Mouse (Mus musculus): Measurements from ENCODE around the gene Krt80.

The Krt80 gene

GRCm38 (mm10) chr15:101317814-101318500 lies 52.0 kb downstream of the Krt80 start:
- no peak for DNase-seq (ENCODE audit: low spot score in 2 of 2)

GRCm38 (mm10) chr15:101316913-101317813 lies 52.8 kb downstream of the Krt80 start:
- no peak for DNase-seq (ENCODE audit: low spot score in 2 of 2)

DNA sequence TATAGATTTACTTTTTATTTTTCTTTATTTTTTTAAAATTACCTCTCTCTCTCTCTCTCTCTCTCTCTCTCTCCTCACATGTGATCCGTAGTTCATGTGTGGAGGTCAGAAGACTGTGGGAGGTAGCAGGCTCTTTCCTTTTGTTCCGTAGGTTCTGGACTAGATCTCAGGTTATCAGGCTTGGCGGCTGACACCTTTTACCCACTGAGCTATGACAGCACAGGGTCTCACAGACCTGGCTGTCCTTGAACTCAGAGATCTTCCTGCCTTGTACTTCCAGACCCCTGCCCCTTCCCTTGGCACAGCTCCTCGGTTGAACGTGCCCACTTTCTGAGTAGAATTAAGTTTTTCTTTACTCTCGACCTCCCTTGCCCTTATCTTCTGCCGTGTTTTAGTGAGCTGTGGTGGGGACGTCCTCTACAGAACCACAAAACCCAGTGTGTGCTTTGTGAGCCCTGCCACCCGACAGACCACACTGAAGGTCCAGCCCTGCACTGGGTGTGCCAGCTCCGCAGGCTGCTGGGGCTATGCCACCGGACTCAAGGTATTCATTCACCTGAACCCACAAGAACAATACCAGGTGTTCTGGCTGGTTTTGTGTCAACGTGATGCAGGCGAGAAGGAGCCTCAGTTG lies 53.6 kb downstream of the Krt80 start:
- no peak for DNase-seq (ENCODE audit: low spot score in 2 of 2)

DNA sequence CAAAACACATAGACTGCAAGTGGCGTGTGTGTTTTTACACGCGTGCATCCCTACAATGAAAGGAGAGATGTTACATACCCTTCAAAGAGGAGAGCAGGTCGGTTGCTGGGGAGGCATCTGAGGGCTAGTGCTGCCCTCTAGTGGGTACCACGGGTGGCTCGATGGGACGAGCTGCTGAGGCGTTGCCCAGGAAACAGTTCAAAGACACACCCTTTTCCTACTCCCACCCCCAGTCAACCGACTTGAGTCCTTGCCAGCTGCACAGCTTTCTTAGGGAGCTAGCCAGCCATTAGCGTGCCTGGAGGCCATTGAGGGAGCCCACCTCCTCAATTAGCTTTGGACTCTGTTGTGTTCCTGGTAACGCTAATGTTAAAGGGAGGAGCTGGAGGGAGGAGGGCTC lies 54.1 kb downstream of the Krt80 start:
- peak; percentile 83 to 90 for DNase-seq (ENCODE audit: low spot score in 2 of 2)

DNA sequence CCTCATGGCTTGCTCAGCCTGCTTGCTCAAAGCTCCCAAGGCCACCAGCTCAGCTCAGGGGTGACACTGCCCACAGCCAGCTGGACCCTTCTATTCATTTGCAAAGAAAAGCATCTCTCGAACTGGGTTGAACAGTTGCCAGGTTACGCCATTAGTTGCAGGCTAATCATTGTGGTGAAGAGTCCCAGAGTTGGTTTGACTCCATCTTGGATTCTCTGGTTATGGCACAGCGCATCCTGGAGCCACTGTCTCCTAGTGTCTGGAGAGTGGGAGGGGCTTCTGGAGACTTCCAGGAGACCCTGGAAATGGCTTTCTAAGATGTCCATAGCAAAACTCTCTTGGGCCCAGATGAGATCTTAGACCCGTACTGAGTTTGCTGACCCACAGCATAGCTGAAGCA lies 54.6 kb downstream of the Krt80 start:
- no peak for DNase-seq (ENCODE audit: low spot score in 2 of 2)

GRCm38 (mm10) chr15:101312006-101312405 lies 58.0 kb downstream of the Krt80 start:
- no peak for DNase-seq (ENCODE audit: low spot score in 2 of 2)

DNA sequence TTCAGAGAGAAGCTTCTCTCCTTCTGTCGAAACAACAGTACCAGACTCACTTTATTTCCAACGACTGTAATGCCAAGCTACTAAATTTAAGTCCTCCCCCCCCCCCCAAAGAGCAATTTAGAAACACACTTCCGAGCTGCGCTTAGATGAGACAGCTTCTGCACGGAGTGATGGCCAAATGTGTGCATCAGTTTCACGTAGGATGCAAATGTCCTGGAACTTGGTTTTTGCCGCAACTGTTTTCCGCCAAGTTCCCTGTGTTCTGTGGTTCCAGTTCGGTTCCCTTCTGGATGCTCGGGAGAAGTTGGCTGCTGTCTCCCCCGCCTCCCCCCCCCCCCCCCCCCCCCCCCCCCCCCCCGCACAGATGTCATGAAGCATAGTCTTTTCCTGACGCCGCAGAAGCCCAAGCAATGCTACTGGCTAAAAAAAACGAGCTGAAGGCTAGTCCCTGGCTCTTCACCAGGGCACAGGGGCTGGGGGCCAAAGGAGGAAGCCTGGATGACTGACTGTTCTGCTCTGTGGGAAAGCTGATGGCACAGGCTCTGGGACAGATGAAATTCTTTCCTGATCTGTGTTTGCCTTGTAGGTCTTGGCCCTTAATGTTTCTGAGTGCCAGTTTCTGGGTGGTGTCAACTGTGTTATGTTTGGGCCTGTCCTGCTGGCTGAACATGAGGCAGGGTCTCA lies 58.7 kb downstream of the Krt80 start:
- DNase-seq (ENCODE audit: low spot score in 2 of 2), result no peak

- DNase-seq (ENCODE audit: low spot score in 2 of 2), result no peak
These were observed 60.5 kb downstream of the Krt80 start for GRCm38 (mm10) chr15:101309493-101309892.

DNA sequence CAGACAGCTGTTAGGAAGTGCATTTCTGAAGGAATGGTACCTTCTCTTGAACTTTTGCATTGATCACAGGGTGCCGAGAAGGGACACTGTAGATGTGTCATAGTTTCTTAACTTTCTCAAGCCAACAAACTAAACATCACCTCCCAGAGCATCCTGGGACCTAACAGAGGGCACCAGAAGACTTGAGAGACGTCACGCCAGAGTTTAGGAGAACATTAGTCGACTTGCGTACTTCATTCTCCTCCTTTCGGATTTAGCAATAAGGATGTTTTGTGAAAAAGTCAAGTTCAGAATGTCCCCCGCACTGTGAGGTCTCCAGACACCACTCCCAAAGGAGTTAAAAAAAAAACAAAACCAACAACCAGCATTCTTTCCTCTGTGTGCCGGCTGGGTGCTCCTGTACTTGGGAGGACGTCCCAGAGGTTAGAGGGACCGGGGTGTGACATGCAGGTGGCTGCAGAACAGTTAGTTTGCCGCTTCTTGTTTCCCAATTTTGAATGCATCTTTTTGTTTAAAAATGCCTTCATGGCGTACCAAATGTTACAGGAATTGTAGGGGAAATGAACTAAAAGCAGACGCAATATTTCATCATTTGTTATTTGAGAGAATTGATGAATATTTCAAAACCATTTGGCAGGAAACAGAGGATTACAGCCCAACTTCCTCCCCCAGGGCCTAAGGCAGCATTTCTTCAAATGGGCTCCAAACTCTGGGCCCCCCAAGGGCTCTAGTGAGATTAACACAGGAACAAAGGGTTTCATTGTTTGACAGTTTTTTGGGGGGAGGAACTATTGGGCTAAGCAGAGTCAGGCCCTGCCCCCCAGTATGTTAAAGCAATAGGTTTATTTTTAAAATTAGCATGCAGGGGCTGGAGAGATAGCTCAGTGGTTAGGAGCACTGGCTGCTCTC lies 61.3 kb downstream of the Krt80 start:
- no peak for DNase-seq (ENCODE audit: low spot score in 2 of 2)

GRCm38 (mm10) chr15:101306459-101306858 lies 63.5 kb downstream of the Krt80 start:
- no peak for DNase-seq (ENCODE audit: low spot score in 2 of 2)

- no peak for DNase-seq (ENCODE audit: low spot score in 2 of 2)
These were observed 66.1 kb downstream of the Krt80 start for GRCm38 (mm10) chr15:101303830-101304229.

DNA sequence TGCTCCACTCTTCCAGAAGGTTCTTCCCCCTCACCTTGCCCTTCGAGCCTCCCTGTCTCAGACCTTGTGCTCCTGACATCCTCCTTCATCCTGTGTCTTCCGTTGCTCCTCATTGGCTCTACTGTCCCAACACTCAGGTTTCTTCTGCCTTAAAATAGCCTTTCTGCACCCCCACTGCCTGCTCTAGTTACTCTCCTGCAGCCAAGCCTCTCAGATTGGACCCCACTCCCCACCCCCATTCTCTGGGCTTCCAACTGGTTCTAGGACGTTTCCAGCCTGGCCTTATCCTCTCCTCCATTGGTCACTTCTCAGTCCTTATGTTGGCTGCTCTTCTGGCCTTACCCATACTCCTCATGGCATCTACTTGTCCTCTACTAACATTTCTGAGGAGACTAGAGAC lies 67.8 kb downstream of the Krt80 start:
- DNase-seq (ENCODE audit: low spot score in 2 of 2), result no peak

DNA sequence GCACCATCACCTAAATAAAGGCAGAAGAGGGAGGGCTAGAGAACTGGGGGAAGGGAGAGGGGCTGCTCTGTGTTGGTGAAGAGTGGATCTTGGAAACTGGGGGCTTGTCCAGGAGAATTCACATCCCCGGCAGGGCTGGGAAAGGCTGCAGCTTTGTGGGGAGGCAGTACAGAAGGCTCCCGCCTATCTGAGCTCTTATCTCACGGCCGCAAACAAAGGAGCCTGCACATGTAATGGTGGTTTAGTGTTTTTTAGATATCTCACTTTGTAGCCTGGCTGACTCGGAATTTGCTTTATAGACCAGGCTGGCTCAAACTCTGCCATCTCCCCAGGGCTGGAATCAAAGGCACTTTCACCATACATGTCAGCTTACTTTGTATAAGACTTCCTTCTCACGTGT lies 69.8 kb downstream of the Krt80 start:
- DNase-seq (ENCODE audit: low spot score in 2 of 2), result no peak

DNA sequence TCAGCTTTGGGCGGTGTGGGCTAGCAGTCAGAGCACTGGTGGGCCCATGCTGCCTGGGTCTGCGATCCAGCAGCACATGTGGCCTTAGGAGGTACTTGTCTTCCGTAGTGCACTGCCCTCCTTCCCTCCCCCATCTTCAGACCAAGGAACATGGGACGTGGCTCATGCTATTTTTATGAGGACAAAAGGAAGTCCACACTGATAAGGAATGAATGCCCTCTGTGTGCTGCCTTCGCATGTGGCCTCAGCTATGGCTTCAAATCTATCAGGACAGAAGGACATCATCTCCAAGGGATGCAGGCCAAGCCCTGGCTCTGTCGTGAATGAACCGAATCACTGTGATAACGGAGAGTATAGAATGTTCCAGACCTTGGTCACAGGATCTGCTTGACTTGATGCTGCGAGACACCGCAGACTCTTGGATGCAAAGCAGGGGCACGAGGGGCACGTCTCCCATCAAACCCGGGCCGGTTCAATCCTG lies 70.4 kb downstream of the Krt80 start:
- no peak for DNase-seq (ENCODE audit: low spot score in 2 of 2)

GRCm38 (mm10) chr15:101298550-101298949 lies 71.4 kb downstream of the Krt80 start:
- DNase-seq (ENCODE audit: low spot score in 2 of 2), result no peak

GRCm38 (mm10) chr15:101297988-101298387 lies 72.0 kb downstream of the Krt80 start:
- no peak for DNase-seq (ENCODE audit: low spot score in 2 of 2)
